Mouse (Mus musculus) MEL (cell line): ENCODE measurements around the gene Ckap4. TPM values are rescaled to one million over a fixed set of nuclear protein-coding genes. Genes with fewer than 3 reads are reported as not detected.

ENCODE experiments used
- DNase-seq: peaks from one replicate; pipeline ENCODE4 v3.0.0; 2011; ENCODE audit warnings: low read depth, low spot score
- H3K27ac ChIP-seq: 2 replicates; pipeline ENCODE4 v1.5.1; 2012; ENCODE audit warnings: low read depth, mild to moderate bottlenecking, control low read depth, low read length, moderate library complexity; ENCODE audit not compliant: control insufficient read depth
- H3K27me3 ChIP-seq, 2 experiments: fragments of 150-350 bp in 1 of 2; sonication (generic) in 1 of 2; 2 replicates each; pipeline ENCODE4 v1.6.1; 2012; ENCODE audit warnings: low read length in 2 of 2, mild to moderate bottlenecking in 2 of 2, improper control_type of control experiment in 1 of 2, moderate library complexity in 1 of 2; ENCODE audit not compliant: insufficient read depth in 2 of 2, control insufficient read depth in 1 of 2
- H3K36me3 ChIP-seq, 2 experiments: 2 replicates each; pipeline ENCODE4 v1.6.1; 2012 to 2014; ENCODE audit warnings: low read length in 2 of 2, improper control_type of control experiment in 1 of 2, inconsistent platforms in 1 of 2, mild to moderate bottlenecking in 1 of 2; ENCODE audit not compliant: insufficient read depth in 2 of 2, control insufficient read depth in 1 of 2
- H3K4me1 ChIP-seq, 2 experiments: fragments of 150-350 bp in 1 of 2; sonication (generic) in 1 of 2; 2 replicates each; pipeline ENCODE4 v1.6.1; 2012; ENCODE audit warnings: low read length in 2 of 2, improper control_type of control experiment in 1 of 2, mild to moderate bottlenecking in 1 of 2; ENCODE audit not compliant: insufficient read depth in 2 of 2, control insufficient read depth in 1 of 2
- H3K4me3 ChIP-seq, 2 experiments: fragments of 150-350 bp in 1 of 2; sonication (generic) in 1 of 2; 2 replicates each; pipeline ENCODE4 v1.5.1; 2012; ENCODE audit warnings: low read depth in 2 of 2, low read length in 2 of 2, mild to moderate bottlenecking in 2 of 2, moderate library complexity in 2 of 2, control low read depth in 1 of 2, improper control_type of control experiment in 1 of 2; ENCODE audit not compliant: control insufficient read depth in 1 of 2, insufficient read depth in 1 of 2
- H3K79me2 ChIP-seq: 2 replicates; pipeline ENCODE4 v1.6.1; 2012; ENCODE audit warnings: mild to moderate bottlenecking, low read length, moderate library complexity; ENCODE audit not compliant: control insufficient read depth, poor library complexity, insufficient read depth
- H3K9ac ChIP-seq: 2 replicates; pipeline ENCODE4 v1.6.1; 2012; ENCODE audit warnings: low read depth, mild to moderate bottlenecking, control low read depth, low read length, moderate library complexity; ENCODE audit not compliant: control insufficient read depth, poor library complexity, severe bottlenecking
- H3K9me3 ChIP-seq: fragments of 150-350 bp; sonication (generic); replicated peaks from 2 replicates; pipeline ENCODE4 v1.6.1; 2012; ENCODE audit warnings: mild to moderate bottlenecking, low read length, improper control_type of control experiment, moderate library complexity; ENCODE audit not compliant: insufficient read depth
- BHLHE40 ChIP-seq: IDR thresholded peaks from 2 replicates; pipeline ENCODE4 v1.6.1; 2012; ENCODE audit warnings: low read depth, mild to moderate bottlenecking, inconsistent platforms, low read length, improper control_type of control experiment, borderline replicate concordance
- CTCF ChIP-seq, 3 experiments: IDR thresholded peaks in 2 of 3; conservative IDR thresholded peaks in 1 of 3; 2 replicates each; pipeline ENCODE4 v1.5.1; 2011 to 2012; ENCODE audit warnings: low read length in 3 of 3, low read depth in 2 of 3, mild to moderate bottlenecking in 2 of 3, improper control_type of control experiment in 1 of 3, inconsistent platforms in 1 of 3, mixed read lengths in 1 of 3, moderate library complexity in 1 of 3; ENCODE audit not compliant: control insufficient read depth in 1 of 3, insufficient read depth in 1 of 3, poor library complexity in 1 of 3, severe bottlenecking in 1 of 3
- E2F4 ChIP-seq: IDR thresholded peaks from 2 replicates; pipeline ENCODE4 v1.6.1; 2011; ENCODE audit warnings: low read depth, low read length, improper control_type of control experiment, borderline replicate concordance
- ETS1 ChIP-seq: IDR thresholded peaks from 2 replicates; pipeline ENCODE4 v1.6.1; 2012; ENCODE audit warnings: low read depth, mild to moderate bottlenecking, inconsistent platforms, low read length, improper control_type of control experiment, moderate library complexity
- KAT2A ChIP-seq: conservative IDR thresholded peaks from 2 replicates; pipeline ENCODE4 v1.6.1; 2012; ENCODE audit warnings: low read depth, low read length, improper control_type of control experiment, inconsistent platforms
- MAX ChIP-seq: IDR thresholded peaks from 2 replicates; pipeline ENCODE4 v1.6.1; 2011; ENCODE audit warnings: low read length, improper control_type of control experiment
- MAZ ChIP-seq: IDR thresholded peaks from 2 replicates; pipeline ENCODE4 v1.6.1; 2012; ENCODE audit warnings: low read depth, mild to moderate bottlenecking, inconsistent platforms, low read length, improper control_type of control experiment
- MXI1 ChIP-seq: IDR thresholded peaks from 2 replicates; pipeline ENCODE4 v1.6.1; 2011; ENCODE audit warnings: mild to moderate bottlenecking, low read depth, low read length, improper control_type of control experiment
- NELFE ChIP-seq: IDR thresholded peaks from 2 replicates; pipeline ENCODE4 v1.6.1; 2011; ENCODE audit warnings: low read depth, low read length, improper control_type of control experiment
- POLR2AphosphoS5 ChIP-seq: IDR thresholded peaks from 2 replicates; pipeline ENCODE4 v1.6.1; 2012; ENCODE audit warnings: low read depth, borderline replicate concordance, mild to moderate bottlenecking, inconsistent platforms, low read length, moderate library complexity, mixed read lengths
- RAD21 ChIP-seq: IDR thresholded peaks from 2 replicates; pipeline ENCODE4 v1.6.1; 2011; ENCODE audit warnings: mild to moderate bottlenecking, low read depth, low read length, improper control_type of control experiment
- RCOR1 ChIP-seq: IDR thresholded peaks from 2 replicates; pipeline ENCODE4 v1.6.1; 2012; ENCODE audit warnings: low read depth, mild to moderate bottlenecking, inconsistent platforms, low read length, improper control_type of control experiment
- SIN3A ChIP-seq: IDR thresholded peaks from 2 replicates; pipeline ENCODE4 v1.6.1; 2012; ENCODE audit warnings: low read length, improper control_type of control experiment, inconsistent platforms
- SMC3 ChIP-seq: IDR thresholded peaks from 2 replicates; pipeline ENCODE4 v1.6.1; 2011; ENCODE audit warnings: low read depth, low read length, improper control_type of control experiment
- TAL1 ChIP-seq: IDR thresholded peaks from 2 replicates; pipeline ENCODE4 v1.6.1; 2012; ENCODE audit warnings: mild to moderate bottlenecking, inconsistent platforms, low read length, moderate library complexity, mixed read lengths
- UBTF ChIP-seq: IDR thresholded peaks from 2 replicates; pipeline ENCODE4 v1.6.1; 2012; ENCODE audit warnings: low read depth, mild to moderate bottlenecking, inconsistent platforms, low read length, improper control_type of control experiment, moderate library complexity, borderline replicate concordance; ENCODE audit not compliant: insufficient read depth
- USF2 ChIP-seq, 2 experiments: IDR thresholded peaks; 2 replicates each; pipeline ENCODE4 v1.6.1; 2011 to 2012; ENCODE audit warnings: improper control_type of control experiment in 2 of 2, low read length in 2 of 2, borderline replicate concordance in 1 of 2, inconsistent platforms in 1 of 2, low read depth in 1 of 2, mild to moderate bottlenecking in 1 of 2; ENCODE audit not compliant: insufficient read depth in 1 of 2
- ZNF384 ChIP-seq: IDR thresholded peaks from 2 replicates; pipeline ENCODE4 v1.6.1; 2012; ENCODE audit warnings: low read depth, mild to moderate bottlenecking, inconsistent platforms, low read length, improper control_type of control experiment
- polyA plus RNA-seq, 2 experiments: library from polyadenylated mRNA; stranded (reverse) in 1 of 2; unstranded in 1 of 2; fragments of >175 nt in 1 of 2; fragments of >200 nt in 1 of 2; gene quantifications; 2 replicates each; pipeline versions ENCODE4 v1.2.1 to v1.2.4; 2012; ENCODE audit warnings: low replicate concordance in 2 of 2, low read depth in 1 of 2; ENCODE audit not compliant: insufficient read length in 2 of 2, insufficient read depth in 1 of 2, missing spikeins in 1 of 2
- total RNA-seq: library from RNA; depleted of rRNA; stranded (reverse); fragments of 300-350 nt; gene quantifications from 2 replicates; pipeline ENCODE4 v1.2.3, GENCODE M21; 2012

Gene Ckap4
- total and polyA plus RNA-seq, 3 experiments = 1.0 to 5.2 TPM; not detected in 1

GRCm38 (mm10) chr10:84514038-84514578 is 19.8 kb downstream of the Ckap4 start:
- no peak for TF ChIP-seq MAZ
- no peak for TF ChIP-seq MXI1
- TF ChIP-seq CTCF (IDR thresholded peaks at IDR 0.05 in 2 of 3, conservative IDR thresholded peaks at IDR 0.05 in 1 of 3; ENCODE audit: control insufficient read depth in 1 of 3, insufficient read depth in 1 of 3, low read depth in 2 of 3, low read length in 3 of 3, poor library complexity in 1 of 3, severe bottlenecking in 1 of 3) = peak; percentile 78 to 89 (median 81)
- TF ChIP-seq TAL1 = no peak
- TF ChIP-seq MAX = no peak
- TF ChIP-seq KAT2A = no peak
- TF ChIP-seq SMC3 = peak; percentile 70
- TF ChIP-seq SIN3A = no peak
- no peak for TF ChIP-seq POLR2AphosphoS5
- TF ChIP-seq RAD21 = peak; percentile 52
- TF ChIP-seq, all 39 proteins: peak for 3
- Histone ChIP-seq H3K36me3 (peaks cover 0 to 9% of the 10 kb centered on the region in 2 experiments; a peak in 2 of 4 replicates), H3K79me2 (no peaks in the 10 kb centered on the region), H3K9ac (no peak overlapping the region), H3K27me3 (no peaks in the 10 kb centered on the region; a peak in 2 of 4 replicates), H3K4me3 (no peak overlapping the region), H3K9me3 (no peaks in the 10 kb centered on the region), H3K27ac (no peak overlapping the region), H3K4me1 (peaks cover 6 to 14% of the 10 kb centered on the region in 2 experiments)
- peak; percentile 74 for DNase-seq

DNA sequence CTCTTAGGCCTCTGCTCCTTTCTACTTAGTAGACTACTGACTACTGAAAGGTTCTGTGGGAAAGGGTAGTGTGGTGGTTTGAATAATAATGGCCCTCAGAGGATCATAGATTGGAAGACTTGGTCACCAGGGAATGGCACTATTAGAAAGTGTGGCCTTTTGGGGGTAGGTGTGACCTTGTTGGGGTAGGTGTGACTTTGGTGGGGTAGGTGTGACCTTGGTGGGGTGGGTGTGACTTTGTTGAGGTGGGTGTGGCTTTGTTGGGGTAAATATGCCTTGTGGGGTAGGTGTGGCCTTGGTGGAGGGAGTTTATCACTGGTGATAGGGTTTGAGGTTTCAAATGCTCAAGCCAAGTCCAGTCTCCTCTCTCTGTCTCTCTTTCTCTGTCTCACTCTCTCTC is 21.1 kb downstream of the Ckap4 start:
- Histone ChIP-seq H3K27ac (no peak overlapping the region), H3K4me3 (no peak overlapping the region), H3K4me1 (peaks cover 6 to 9% of the 10 kb centered on the region in 2 experiments), H3K27me3 (no peaks in the 10 kb centered on the region; a peak in 2 of 4 replicates), H3K79me2 (no peaks in the 10 kb centered on the region), H3K36me3 (peaks cover 0 to 9% of the 10 kb centered on the region in 2 experiments; a peak in 2 of 4 replicates), H3K9ac (no peak overlapping the region), H3K9me3 (no peaks in the 10 kb centered on the region)
- no peak for DNase-seq
- TF ChIP-seq NELFE (no peak), RCOR1 (no peak), RAD21 (no peak), TAL1 (no peak), E2F4 (no peak), BHLHE40 (no peak), USF2 (IDR thresholded peaks at IDR 0.05; ENCODE audit: borderline replicate concordance in 1 of 2, insufficient read depth in 1 of 2, low read depth in 1 of 2, low read length in 2 of 2) (no peak), ETS1 (no peak), UBTF (no peak), ZNF384 (no peak)
